ENCODE assay signal across 8 mouse cellular contexts in the genomic region with DNA sequence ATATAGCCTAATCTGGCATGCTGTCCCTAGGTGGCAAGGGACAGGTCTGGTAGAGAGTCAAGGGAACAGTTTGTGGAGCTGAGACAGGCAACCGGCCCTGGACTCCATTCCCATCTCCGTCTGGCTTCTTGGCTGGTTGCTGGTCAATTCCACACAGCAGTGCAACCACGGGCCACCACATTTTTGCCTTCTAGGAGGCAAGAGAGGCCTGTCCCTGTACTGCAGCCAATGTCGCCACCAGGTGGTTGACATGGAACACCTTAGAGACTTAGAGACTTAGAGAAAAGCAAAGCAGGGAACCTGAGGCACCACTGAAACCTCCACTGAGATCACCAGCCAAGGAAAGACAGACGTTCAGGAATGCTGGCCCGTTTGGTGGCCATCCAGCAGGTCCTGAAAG. TPM values are rescaled to one million over a fixed set of nuclear protein-coding genes. Genes with fewer than 3 reads are reported as not detected.
DNase-seq lines count a peak whose midpoint lies in the region; ATAC-seq and TF ChIP-seq lines count a peak whose summit lies in the region.

No protein-coding gene starts in this region.

- no peak overlapping the region for H3K9ac ChIP-seq in ES-Bruce4 (ENCODE audit: low read depth, poor library complexity, severe bottlenecking)
- no peak overlapping the region for H3K9ac ChIP-seq in stomach, postnatal 0 days (ENCODE audit: low read length)

- WGBS in stomach, postnatal 0 days: 21% methylated on average over 6 of the region's 6 CpGs

- TF ChIP-seq POLR2A in ES-Bruce4 (IDR thresholded peaks at IDR 0.05; ENCODE audit: insufficient read depth, low read length): no peak

- intact Hi-C loops in heart, postnatal 14 days (cut with DNase I): no loop called here
- intact Hi-C loops in heart, postnatal 36 days (cut with DNase I): no loop called here
- intact Hi-C loops in left cerebral cortex, postnatal 25 days (cut with DNase I): loop anchor here (2.0 to 10.0 kb wide), 3 partner anchors 70 to 200 kb away; a partner anchor contains a TSS

- no peaks in the 10 kb centered on the region for H3K9me3 ChIP-seq in ES-Bruce4 (replicated peaks; ENCODE audit: control insufficient read depth, insufficient read depth, low read length, poor library complexity, severe bottlenecking)
- H3K9me3 ChIP-seq in stomach, postnatal 0 days (ENCODE audit: control insufficient read depth, low read length): no peaks in the 10 kb centered on the region

- H3K4me1 ChIP-seq in ES-Bruce4 (ENCODE audit: control insufficient read depth, insufficient read depth, low read length): no peaks in the 10 kb centered on the region
- H3K4me1 ChIP-seq in stomach, postnatal 0 days (replicated peaks; ENCODE audit: control insufficient read depth, insufficient read depth): no peaks in the 10 kb centered on the region

- H3K4me2 ChIP-seq in stomach, postnatal 0 days (replicated peaks; ENCODE audit: low read depth): no peak overlapping the region

- no peak overlapping the region for H3K4me3 ChIP-seq in ES-Bruce4 (ENCODE audit: low read depth, low read length)
- no peak overlapping the region for H3K4me3 ChIP-seq in stomach, postnatal 0 days (ENCODE audit: low read depth, low read length)

- DNase-seq in heart, postnatal 14 days: peak; percentile 25 to 40
- DNase-seq in heart, postnatal 36 days: no peak
- peak; percentile 73 for DNase-seq in 3T3-L1 (ENCODE audit: low read depth, low spot score)
- DNase-seq in embryo, embryonic 10.5 days (ENCODE audit: low spot score): peak; percentile 73
- DNase-seq in left cerebral cortex, postnatal 25 days (ENCODE audit: low spot score in 2 of 2): peak; percentile 51 to 66
- DNase-seq in stomach, postnatal 0 days (ENCODE audit: low spot score): peak; percentile 66
- DNase-seq in heart, adult 11 months: no peak

- no peak for TF ChIP-seq EP300 in ES-Bruce4 (IDR thresholded peaks at IDR 0.05; ENCODE audit: insufficient read depth, low read depth, low read length)
- no peak for TF ChIP-seq EP300 in stomach, postnatal 0 days (optimal IDR thresholded peaks at IDR 0.05)

- H3K27me3 ChIP-seq in ES-Bruce4 (ENCODE audit: control insufficient read depth, insufficient read depth, low read length, poor library complexity, severe bottlenecking): no peaks in the 10 kb centered on the region
- peaks cover 2% of the 10 kb centered on the region; the same call in 1 of the 2 replicates for H3K27me3 ChIP-seq in stomach, postnatal 0 days (ENCODE audit: control insufficient read depth, insufficient read depth, low read length)

- no peak overlapping the region for H3K27ac ChIP-seq in ES-Bruce4 (ENCODE audit: insufficient read depth, low read length)
- H3K27ac ChIP-seq in stomach, postnatal 0 days (replicated peaks): no peak overlapping the region

- H3K36me3 ChIP-seq in ES-Bruce4 (ENCODE audit: control insufficient read depth, insufficient read depth, low read length, poor library complexity, severe bottlenecking): no peaks in the 10 kb centered on the region
- no peaks in the 10 kb centered on the region for H3K36me3 ChIP-seq in stomach, postnatal 0 days (ENCODE audit: control insufficient read depth, insufficient read depth, low read length)

- peak; percentile 76 for TF ChIP-seq CTCF in ES-Bruce4 (IDR thresholded peaks at IDR 0.05; ENCODE audit: low read depth, low read length)
- peak; percentile 74 for TF ChIP-seq CTCF in stomach, postnatal 0 days (IDR thresholded peaks at IDR 0.05; ENCODE audit: low read depth)

- ATAC-seq in stomach, postnatal 0 days (ENCODE audit: low FRiP score, low TSS enrichment): no peak

RNA-seq across cellular contexts. Expression of a gene that starts 2.3 kb away (rescaled TPM):
- 1 to 10 TPM in 1 of 2 experiments, under 1 TPM in 1; 0.85 to 1.3 TPM for total RNA-seq in heart, postnatal 14 days (2021)
- total RNA-seq in heart, postnatal 36 days (2021): 1 to 10 TPM in 1 of 2 experiments, under 1 TPM in 1; 0.67 to 1.0 TPM
- not detected in 2 replicates for polyA plus RNA-seq in ES-Bruce4 (2011; ENCODE audit: insufficient read depth, insufficient read length, low read depth, missing spikeins)
- 1 to 10 TPM; 7.6 to 8.7 TPM for total RNA-seq in left cerebral cortex, postnatal 25 days (2021)
- 0.79 and 0.80 TPM in 2 replicates for polyA plus RNA-seq in stomach, postnatal 0 days (2015; fragmentation: Nextera tagmentation; extraction: Ambion mirVana)

RNA-seq across cellular contexts. Expression of a gene that starts 39.0 kb away (rescaled TPM):
- under 1 TPM in 1 of 2 experiments, not detected in 1; 0.05 TPM for total RNA-seq in heart, postnatal 14 days (2021)
- not detected for total RNA-seq in heart, postnatal 36 days (2021)
- polyA plus RNA-seq in ES-Bruce4 (2011; ENCODE audit: insufficient read depth, insufficient read length, low read depth, missing spikeins): not detected in 2 replicates
- 10 to 100 TPM in 1 of 2 experiments, 1 to 10 TPM in 1; 9.1 to 10.4 TPM for total RNA-seq in left cerebral cortex, postnatal 25 days (2021)
- 0.08 and 0.17 TPM in 2 replicates for polyA plus RNA-seq in stomach, postnatal 0 days (2015; fragmentation: Nextera tagmentation; extraction: Ambion mirVana)

Comparison
In these comparisons a context has a peak if more than half of its experiments do, and no peak if none do; other contexts are left out.
1. DNase-seq: peak in heart, postnatal 14 days (2 of 2), 3T3-L1 (single experiment), embryo, embryonic 10.5 days (single experiment), left cerebral cortex, postnatal 25 days (2 of 2) and stomach, postnatal 0 days (single experiment); none in heart, postnatal 36 days (0 of 2) and heart, adult 11 months (single experiment).
2. RNA of a gene that starts 39.0 kb away (total RNA-seq): 9.1 to 10.4 TPM in left cerebral cortex, postnatal 25 days; 0.05 TPM in heart, postnatal 14 days and not detected in heart, postnatal 36 days; every median in the first group is over 4 times any median in the second.